Mouse (Mus musculus) kidney, embryonic 15.5 days (tissue): ENCODE data around the gene Utrn. TPM values are rescaled to one million over a fixed set of nuclear protein-coding genes. Genes with fewer than 3 reads are reported as not detected.

Source experiments
- ATAC-seq: fragments of 200-750 bp; cut with Nextera tagmentation; replicated peaks from 2 replicates; pipeline ENCODE4 v1.8.0; 2017; ENCODE audit warnings: moderate TSS enrichment; ENCODE audit not compliant: low FRiP score
- H3K27ac ChIP-seq: fragments of 300-500 bp; sonication (generic); 2 replicates; pipeline ENCODE4 v1.5.1; 2015; ENCODE audit warnings: mild to moderate bottlenecking, inconsistent platforms
- H3K27me3 ChIP-seq: fragments of 300-500 bp; sonication (generic); 2 replicates; pipeline ENCODE4 v1.6.1; 2015; ENCODE audit warnings: inconsistent platforms
- H3K36me3 ChIP-seq: fragments of 300-500 bp; sonication (generic); 2 replicates; pipeline ENCODE4 v1.6.1; 2015; ENCODE audit warnings: inconsistent platforms
- H3K4me1 ChIP-seq: fragments of 300-500 bp; sonication (generic); 2 replicates; pipeline ENCODE4 v1.6.1; 2015; ENCODE audit warnings: inconsistent platforms
- H3K4me2 ChIP-seq: fragments of 300-500 bp; sonication (generic); 2 replicates; pipeline ENCODE4 v1.6.1; 2015; ENCODE audit warnings: moderate library complexity, mild to moderate bottlenecking, inconsistent platforms
- H3K4me3 ChIP-seq: fragments of 300-500 bp; sonication (generic); replicated peaks from 2 replicates; pipeline ENCODE4 v1.5.1; 2015; ENCODE audit warnings: mild to moderate bottlenecking, inconsistent platforms
- H3K9ac ChIP-seq: fragments of 300-500 bp; sonication (generic); 2 replicates; pipeline ENCODE4 v1.6.1; 2015; ENCODE audit warnings: mild to moderate bottlenecking, inconsistent platforms
- H3K9me3 ChIP-seq: fragments of 300-500 bp; sonication (generic); replicated peaks from 2 replicates; pipeline ENCODE4 v1.6.1; 2016; ENCODE audit warnings: inconsistent platforms
- WGBS: fragments of 180-500 bp; shearing (Covaris S2); methylation state at CpG from one replicate; pipeline ENCODE4 v1.1.7; 2015; ENCODE audit warnings: mixed read lengths; 5-methylcytosine and 5-hydroxymethylcytosine counted together
- polyA plus RNA-seq: library from polyadenylated mRNA; unstranded; fragments of >200 nt; fragmentation: Nextera tagmentation; extraction: Ambion mirVana; gene quantifications from 2 replicates; pipeline ENCODE4 v1.2.1, GENCODE M21; 2015

Gene Utrn
- polyA plus RNA-seq, 1 experiment from 2014 or later: 86.1 TPM

GRCm38 (mm10) chr10:12893339-12893738 is 24.2 kb upstream of the Utrn start:
- H3K27me3 ChIP-seq: no peaks in the 10 kb centered on the region
- H3K4me2 ChIP-seq: no peak overlapping the region
- no peaks in the 10 kb centered on the region for H3K9me3 ChIP-seq
- H3K9ac ChIP-seq: no peak overlapping the region
- no peaks in the 10 kb centered on the region for H3K36me3 ChIP-seq
- H3K4me3 ChIP-seq: no peak overlapping the region
- WGBS: 98% methylated on average over 3 of the region's 3 CpGs
- ATAC-seq: no peak
- no peaks in the 10 kb centered on the region; the same call in 1 of the 2 replicates for H3K4me1 ChIP-seq
- H3K27ac ChIP-seq: no peak overlapping the region

GRCm38 (mm10) chr10:12888373-12888772 is 19.2 kb upstream of the Utrn start:
- 60% methylated on average over 13 of the region's 13 CpGs for whole genome bisulfite sequencing
- H3K4me2 ChIP-seq: no peak overlapping the region
- no peaks in the 10 kb centered on the region for H3K27me3 ChIP-seq
- peak; percentile 59; the same call in 1 of the 2 replicates for ATAC-seq
- H3K4me1 ChIP-seq: peaks cover 7% of the 10 kb centered on the region
- no peaks in the 10 kb centered on the region for H3K9me3 ChIP-seq
- no peak overlapping the region for H3K4me3 ChIP-seq
- H3K27ac ChIP-seq: no peak overlapping the region
- H3K9ac ChIP-seq: no peak overlapping the region
- no peaks in the 10 kb centered on the region for H3K36me3 ChIP-seq

GRCm38 (mm10) chr10:12887792-12888191 is 18.6 kb upstream of the Utrn start:
- H3K4me2 ChIP-seq: no peak overlapping the region
- H3K36me3 ChIP-seq: no peaks in the 10 kb centered on the region
- H3K27me3 ChIP-seq: no peaks in the 10 kb centered on the region
- peaks cover 7% of the 10 kb centered on the region for H3K4me1 ChIP-seq
- ATAC-seq: no peak
- no peak overlapping the region for H3K4me3 ChIP-seq
- no peaks in the 10 kb centered on the region for H3K9me3 ChIP-seq
- H3K9ac ChIP-seq: no peak overlapping the region
- WGBS: 73% methylated on average over 2 of the region's 2 CpGs
- no peak overlapping the region for H3K27ac ChIP-seq

- Histone ChIP-seq H3K4me2 (no peak overlapping the region), H3K27ac (peak overlapping the region; percentile 54; the same call in 1 of the 2 replicates), H3K9ac (no peak overlapping the region), H3K9me3 (no peaks in the 10 kb centered on the region), H3K4me1 (peaks cover 10% of the 10 kb centered on the region), H3K36me3 (no peaks in the 10 kb centered on the region), H3K27me3 (no peaks in the 10 kb centered on the region), H3K4me3 (no peak overlapping the region)
- ATAC-seq: peak; percentile 37; the same call in 1 of the 2 replicates
- 46% methylated on average over 8 of the region's 8 CpGs for WGBS
Observed at GRCm38 (mm10) chr10:12884308-12884948, 15.3 kb upstream of the Utrn start.

DNA sequence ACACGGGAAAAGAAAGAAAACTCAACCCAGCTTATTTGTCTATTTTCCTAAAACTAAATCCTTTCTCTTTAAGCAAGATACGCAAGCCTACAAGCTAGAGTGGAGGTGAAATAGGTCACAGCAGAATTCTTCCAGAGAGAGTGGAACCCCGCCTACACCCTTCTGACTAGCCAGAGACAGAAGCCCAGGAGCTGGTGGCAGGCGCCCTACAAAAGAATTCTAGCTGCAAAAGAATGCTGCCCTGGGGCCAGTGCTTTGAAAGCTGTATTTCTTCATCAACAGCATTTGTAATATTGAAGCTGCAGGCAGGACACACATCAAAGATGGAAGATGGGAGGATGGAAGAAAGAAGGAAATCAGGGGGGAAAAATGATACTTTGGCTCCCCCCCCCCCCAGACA is 12.7 kb upstream of the Utrn start:
- no peaks in the 10 kb centered on the region for H3K9me3 ChIP-seq
- WGBS: 81% methylated on average over 4 of the region's 4 CpGs
- ATAC-seq: no peak
- no peak overlapping the region for H3K27ac ChIP-seq
- H3K4me3 ChIP-seq: no peak overlapping the region
- no peaks in the 10 kb centered on the region for H3K27me3 ChIP-seq
- no peak overlapping the region for H3K4me2 ChIP-seq
- no peaks in the 10 kb centered on the region for H3K36me3 ChIP-seq
- peaks cover 20% of the 10 kb centered on the region for H3K4me1 ChIP-seq
- no peak overlapping the region for H3K9ac ChIP-seq

DNA sequence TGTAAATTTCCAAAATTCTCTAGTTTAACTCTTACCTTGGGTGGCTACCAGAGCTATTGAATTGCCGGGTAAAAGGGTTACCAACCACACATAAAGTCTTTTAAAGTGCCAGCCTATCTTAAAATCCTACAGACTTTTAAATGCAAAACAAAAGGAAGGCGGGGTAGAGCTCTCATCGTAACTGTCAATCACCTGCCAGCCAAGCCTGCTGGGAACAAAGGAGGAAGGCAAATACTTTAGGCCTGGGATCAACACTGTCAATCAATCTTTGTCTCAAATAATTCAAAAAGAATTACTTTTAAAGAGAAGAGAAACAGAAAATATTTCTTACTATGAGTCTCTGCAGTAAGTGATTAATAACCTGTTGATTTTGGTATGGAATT is 10.1 kb upstream of the Utrn start:
- H3K27ac ChIP-seq: no peak overlapping the region
- H3K9ac ChIP-seq: no peak overlapping the region
- no peaks in the 10 kb centered on the region for H3K9me3 ChIP-seq
- no peaks in the 10 kb centered on the region for H3K27me3 ChIP-seq
- H3K4me2 ChIP-seq: 0 out of 2 replicates have a peak overlapping the region, but pooled peaks have one; percentile 53
- 15% methylated on average over 3 of the region's 3 CpGs for WGBS
- no peak for ATAC-seq
- no peaks in the 10 kb centered on the region for H3K36me3 ChIP-seq
- H3K4me1 ChIP-seq: peaks cover 15% of the 10 kb centered on the region
- H3K4me3 ChIP-seq: no peak overlapping the region

- 0 out of 2 replicates have a peak overlapping the region, but pooled peaks have one; percentile 14 for H3K4me3 ChIP-seq
- peaks cover 13% of the 10 kb centered on the region for H3K4me1 ChIP-seq
- H3K9me3 ChIP-seq: no peaks in the 10 kb centered on the region
- H3K27ac ChIP-seq: no peak overlapping the region
- H3K4me2 ChIP-seq: peak overlapping the region; percentile 53
- H3K9ac ChIP-seq: 0 out of 2 replicates have a peak overlapping the region, but pooled peaks have one; percentile 38
- WGBS: 8% methylated on average over 14 of the region's 14 CpGs
- no peaks in the 10 kb centered on the region for H3K36me3 ChIP-seq
- no peaks in the 10 kb centered on the region for H3K27me3 ChIP-seq
- ATAC-seq: peak; percentile 79
Observed at GRCm38 (mm10) chr10:12878661-12879312, 9.6 kb upstream of the Utrn start.

DNA sequence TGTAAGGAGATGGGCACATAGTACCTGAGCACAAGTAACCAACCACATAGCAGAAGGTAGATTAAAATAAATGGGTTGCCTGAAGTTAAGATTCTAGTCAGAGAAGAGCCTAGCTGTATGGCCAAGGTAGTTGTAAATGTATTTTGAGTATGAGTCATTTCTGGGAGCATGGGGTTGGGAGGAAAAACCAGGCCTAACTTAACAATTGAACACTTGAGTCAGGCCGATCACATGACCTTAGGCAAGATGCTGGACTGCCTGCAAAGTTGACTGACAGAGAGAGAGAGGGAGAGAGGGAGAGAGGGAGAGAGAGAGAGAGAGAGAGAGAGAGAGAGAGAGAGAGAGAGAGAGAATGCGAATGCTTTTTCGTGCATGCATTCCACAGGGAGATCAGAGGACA is 7.3 kb upstream of the Utrn start:
- Histone ChIP-seq H3K9me3 (no peaks in the 10 kb centered on the region), H3K4me2 (no peak overlapping the region), H3K9ac (no peak overlapping the region), H3K27ac (no peak overlapping the region), H3K27me3 (no peaks in the 10 kb centered on the region), H3K4me1 (peaks cover 13% of the 10 kb centered on the region), H3K4me3 (no peak overlapping the region), H3K36me3 (no peaks in the 10 kb centered on the region)
- WGBS: 90% methylated on average over 3 of the region's 3 CpGs
- no peak for ATAC-seq

DNA sequence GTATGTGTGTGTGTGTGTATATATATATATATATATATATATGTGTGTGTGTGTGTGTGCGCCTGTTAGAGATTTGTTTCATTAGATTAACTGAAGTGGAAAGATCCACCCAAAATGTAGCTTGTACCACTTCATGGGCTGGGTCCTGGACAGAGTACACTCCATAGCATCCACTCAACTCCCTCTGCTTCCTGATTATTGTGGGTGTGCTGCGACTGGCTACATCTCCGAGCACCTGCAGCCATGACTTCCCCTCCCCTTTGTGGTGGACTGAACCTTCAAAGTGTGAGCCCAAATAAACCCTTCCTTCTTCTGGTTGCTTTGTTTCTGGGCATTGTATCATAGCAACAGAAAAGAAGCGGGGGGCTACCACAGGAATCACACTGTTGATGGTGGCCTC is 6.2 kb upstream of the Utrn start:
- no peak overlapping the region for H3K4me3 ChIP-seq
- ATAC-seq: no peak
- H3K27me3 ChIP-seq: no peaks in the 10 kb centered on the region
- no peak overlapping the region for H3K27ac ChIP-seq
- H3K9me3 ChIP-seq: no peaks in the 10 kb centered on the region
- peaks cover 13% of the 10 kb centered on the region for H3K4me1 ChIP-seq
- WGBS: 94% methylated on average over 4 of the region's 4 CpGs
- H3K4me2 ChIP-seq: no peak overlapping the region
- H3K9ac ChIP-seq: no peak overlapping the region
- H3K36me3 ChIP-seq: no peaks in the 10 kb centered on the region

DNA sequence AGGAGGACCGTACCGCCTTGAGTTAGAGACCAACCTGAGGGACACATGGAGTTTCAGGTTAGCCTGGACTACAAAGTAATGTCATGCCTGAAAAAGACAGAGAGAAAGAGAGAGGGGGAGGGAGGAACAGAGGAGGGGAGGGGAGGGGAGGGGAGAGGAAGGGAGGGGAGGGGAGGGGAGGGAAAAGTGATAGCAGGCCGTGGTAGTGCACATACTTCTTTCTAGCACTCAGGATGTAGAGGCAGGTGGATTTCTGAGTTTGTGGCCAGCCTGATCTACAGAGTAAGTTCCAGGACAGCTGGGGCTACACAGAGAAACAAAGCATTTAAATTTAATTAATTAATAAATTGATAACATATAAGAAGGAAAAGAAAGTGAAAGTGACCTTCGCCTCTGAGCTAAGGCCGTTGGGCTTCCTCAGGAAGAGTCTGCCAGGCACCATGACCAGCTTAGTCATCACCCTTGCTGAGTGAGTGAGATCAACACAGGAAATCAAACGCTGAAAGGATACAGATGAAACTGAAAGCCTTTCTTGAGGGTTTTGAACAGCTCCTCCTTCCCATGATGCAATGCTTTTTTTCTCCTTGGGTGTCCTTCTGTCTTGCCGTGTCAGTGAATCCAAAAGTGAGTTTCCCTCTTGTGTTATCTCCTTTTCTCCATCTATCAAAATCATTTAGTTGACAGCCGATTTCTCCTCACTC is 5.6 kb upstream of the Utrn start:
- Histone ChIP-seq H3K27ac (no peak overlapping the region), H3K27me3 (no peaks in the 10 kb centered on the region), H3K36me3 (no peaks in the 10 kb centered on the region), H3K9ac (no peak overlapping the region), H3K4me2 (no peak overlapping the region), H3K9me3 (no peaks in the 10 kb centered on the region), H3K4me3 (no peak overlapping the region), H3K4me1 (peaks cover 13% of the 10 kb centered on the region)
- ATAC-seq: no peak
- WGBS: 75% methylated on average over 8 of the region's 8 CpGs

DNA sequence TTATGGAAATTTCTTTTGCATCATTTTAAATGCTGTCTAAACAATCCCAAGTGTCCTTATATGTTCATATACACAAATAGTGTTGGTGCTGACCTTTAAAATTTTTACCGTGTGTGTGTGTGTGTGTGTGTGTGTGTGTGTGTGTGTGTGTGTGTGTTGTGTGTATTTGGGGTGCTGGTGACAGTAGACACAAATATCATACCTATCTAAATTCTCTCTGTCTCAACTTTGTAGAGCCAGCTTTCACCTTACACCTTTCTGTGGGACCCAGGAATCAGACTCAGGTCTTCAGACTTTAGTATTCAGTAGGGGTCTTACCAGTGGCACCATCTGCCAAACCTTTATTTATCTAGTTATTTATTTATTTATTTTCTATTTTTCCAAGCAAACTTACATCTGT is 681 bp upstream of the Utrn start:
- Histone ChIP-seq H3K36me3 (no peaks in the 10 kb centered on the region), H3K27me3 (no peaks in the 10 kb centered on the region), H3K9ac (no peak overlapping the region), H3K9me3 (no peaks in the 10 kb centered on the region), H3K4me1 (peaks cover 23% of the 10 kb centered on the region), H3K4me2 (peak overlapping the region; percentile 77), H3K27ac (no peak overlapping the region), H3K4me3 (peak overlapping the region; percentile 69)
- no peak for ATAC-seq
- 23% methylated on average over 1 of the region's 1 CpGs for WGBS
